ENCODE assay signal across 8 mouse cellular contexts in the genomic region with DNA sequence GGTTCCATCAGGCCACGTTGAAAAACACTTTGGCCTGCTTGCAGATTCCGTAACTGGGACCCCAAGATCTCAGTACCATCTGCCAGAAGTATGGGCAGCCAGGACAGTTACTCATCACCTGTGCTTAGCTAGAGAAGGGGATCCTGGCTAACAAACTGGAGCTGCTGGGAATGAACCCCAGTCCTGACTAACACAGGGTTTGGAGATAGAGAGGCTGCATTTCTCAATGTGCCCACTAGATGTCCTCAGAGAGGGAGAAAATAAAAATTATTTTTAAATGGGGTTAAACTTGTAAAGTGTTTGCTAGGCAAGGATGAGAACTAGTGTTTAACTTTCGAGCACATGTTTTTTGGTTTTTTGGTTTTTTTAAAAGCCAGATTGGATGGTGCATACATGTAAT. TPM values are rescaled to one million over a fixed set of nuclear protein-coding genes. Genes with fewer than 3 reads are reported as not detected.
DNase-seq lines count a peak whose midpoint lies in the region; ATAC-seq and TF ChIP-seq lines count a peak whose summit lies in the region.

No protein-coding gene starts in this region.

- no peak overlapping the region for H3K4me2 ChIP-seq in kidney, postnatal 0 days (ENCODE audit: low read length)

- H3K27ac ChIP-seq in kidney, postnatal 0 days: no peak overlapping the region

- TF ChIP-seq CTCF in kidney, postnatal 0 days (IDR thresholded peaks at IDR 0.05; ENCODE audit: low read depth): peak; percentile 79

- ATAC-seq in kidney, postnatal 0 days (replicated peaks; ENCODE audit: low FRiP score, low read depth): 0 out of 2 replicates have a peak, but pooled peaks have one; percentile 59
- ATAC-seq in megakaryocyte, adult 5-6 weeks (ENCODE audit: poor library complexity, severe bottlenecking): peak; percentile 74

- H3K27me3 ChIP-seq in kidney, postnatal 0 days (ENCODE audit: insufficient read depth, low read length): no peaks in the 10 kb centered on the region

- DNase-seq in heart, adult 18-20 months: peak; percentile 25 to 70
- DNase-seq in heart, adult 11 months: no peak
- DNase-seq in urinary bladder, postnatal 25 days (ENCODE audit: low spot score): peak; percentile 32
- no peak for DNase-seq in urinary bladder, postnatal 4 days (ENCODE audit: low spot score in 2 of 2)
- DNase-seq in fibroblast of lung, adult 2 months (ENCODE audit: low read depth): peak; percentile 28
- DNase-seq in kidney, postnatal 0 days (ENCODE audit: low spot score): peak; percentile 75
- no peak for DNase-seq in gastrocnemius, postnatal 25 days

- 65% methylated on average over 3 of the region's 3 CpGs for WGBS in kidney, postnatal 0 days

- H3K4me1 ChIP-seq in kidney, postnatal 0 days (replicated peaks; ENCODE audit: insufficient read depth, low read length): no peaks in the 10 kb centered on the region

- no peak overlapping the region for H3K9ac ChIP-seq in kidney, postnatal 0 days (ENCODE audit: low read depth, low read length)

- no peak overlapping the region for H3K4me3 ChIP-seq in kidney, postnatal 0 days (replicated peaks; ENCODE audit: low read depth, low read length)

- H3K9me3 ChIP-seq in kidney, postnatal 0 days (replicated peaks; ENCODE audit: low read length): no peaks in the 10 kb centered on the region

- 0 out of 2 replicates have a peak, but pooled peaks cover 3% of the 10 kb centered on the region for H3K36me3 ChIP-seq in kidney, postnatal 0 days (ENCODE audit: insufficient read depth, low read length)

RNA-seq across cellular contexts. Expression of gene Hsd17b3, which starts 11.2 kb away (rescaled TPM):
- not detected for total RNA-seq in heart, adult 18-20 months (2021)
- not detected in 2 replicates for polyA plus RNA-seq in kidney, postnatal 0 days (2015; fragmentation: Nextera tagmentation; extraction: Ambion mirVana)
- total RNA-seq in megakaryocyte, adult 5-6 weeks (2015): not detected in 2 replicates
- not detected in 2 replicates for total RNA-seq in megakaryocyte, adult 5-6 weeks (2017)
- total RNA-seq in gastrocnemius, postnatal 25 days (2021): not detected

RNA-seq across cellular contexts. Expression of gene Slc35d2, which starts 29.0 kb away (rescaled TPM):
- 1 to 10 TPM in 1 of 2 experiments, under 1 TPM in 1; 0.89 to 1.5 TPM for total RNA-seq in heart, adult 18-20 months (2021)
- 8.5 and 9.8 TPM in 2 replicates for polyA plus RNA-seq in kidney, postnatal 0 days (2015; fragmentation: Nextera tagmentation; extraction: Ambion mirVana)
- 11.2 and 16.0 TPM in 2 replicates for total RNA-seq in megakaryocyte, adult 5-6 weeks (2015)
- total RNA-seq in megakaryocyte, adult 5-6 weeks (2017): 18.1 and 18.4 TPM in 2 replicates
- under 1 TPM; 0.72 to 0.88 TPM for total RNA-seq in gastrocnemius, postnatal 25 days (2021)

RNA-seq across cellular contexts. Expression of gene Zfp367, which starts 52.8 kb away (rescaled TPM):
- 10 to 100 TPM; 20.8 to 21.2 TPM for total RNA-seq in heart, adult 18-20 months (2021)
- 13.1 and 15.2 TPM in 2 replicates for polyA plus RNA-seq in kidney, postnatal 0 days (2015; fragmentation: Nextera tagmentation; extraction: Ambion mirVana)
- total RNA-seq in megakaryocyte, adult 5-6 weeks (2015): 26.4 and 34.6 TPM in 2 replicates
- total RNA-seq in megakaryocyte, adult 5-6 weeks (2017): 38.7 and 48.5 TPM in 2 replicates
- total RNA-seq in gastrocnemius, postnatal 25 days (2021): 10 to 100 TPM; 17.5 to 18.6 TPM

Comparison
In these comparisons a context has a peak if more than half of its experiments do, and no peak if none do; other contexts are left out.
1. DNase-seq: peak in heart, adult 18-20 months (2 of 2), urinary bladder, postnatal 25 days (single experiment), fibroblast of lung, adult 2 months (single experiment) and kidney, postnatal 0 days (single experiment); none in heart, adult 11 months (single experiment), urinary bladder, postnatal 4 days (0 of 2) and gastrocnemius, postnatal 25 days (single experiment).
2. RNA of gene Slc35d2, which starts 29.0 kb away (total RNA-seq): 11.2 to 18.4 TPM in megakaryocyte, adult 5-6 weeks; 0.89 to 1.5 TPM in heart, adult 18-20 months and 0.72 to 0.88 TPM in gastrocnemius, postnatal 25 days; every median in the first group is over 4 times any median in the second.